8 mouse cellular contexts compared by ENCODE assay signal in genomic region chr8:70541081-70541480, GRCm38 (mm10). TPM values are rescaled to one million over a fixed set of nuclear protein-coding genes. Genes with fewer than 3 reads are reported as not detected.
DNase-seq lines count a peak whose midpoint lies in the region; ATAC-seq and TF ChIP-seq lines count a peak whose summit lies in the region.

No protein-coding gene starts in this region.

- no peak for TF ChIP-seq CTCF in cortical plate, adult 2 months (IDR thresholded peaks at IDR 0.05; ENCODE audit: extremely low read depth, insufficient read depth, low read length)

- DNase-seq in kidney, postnatal 25 days = no peak
- no peak for DNase-seq in adrenal gland, postnatal 25 days
- DNase-seq in urinary bladder, postnatal 10 days (ENCODE audit: low spot score) = no peak
- DNase-seq in frontal cortex, adult 2 months (ENCODE audit: extremely low spot score in 1 of 2, low spot score in 1 of 2) = no peak

- H3K27me3 ChIP-seq in kidney, embryonic 14.5 days (ENCODE audit: control insufficient read depth, insufficient read depth, low read length) = no peaks in the 10 kb centered on the region
- H3K27me3 ChIP-seq in hindbrain, embryonic 15.5 days = no peaks in the 10 kb centered on the region
- H3K27me3 ChIP-seq in midbrain, embryonic 13.5 days = no peaks in the 10 kb centered on the region

- WGBS in kidney, embryonic 14.5 days = 79% methylated on average over 5 of the region's 5 CpGs
- 92% methylated on average over 5 of the region's 5 CpGs for WGBS in hindbrain, embryonic 15.5 days
- 86% methylated on average over 5 of the region's 5 CpGs for WGBS in midbrain, embryonic 13.5 days

- peak overlapping the region; percentile 81; the same call in 1 of the 2 replicates for H3K9ac ChIP-seq in kidney, embryonic 14.5 days (ENCODE audit: low read depth, low read length)
- H3K9ac ChIP-seq in hindbrain, embryonic 15.5 days = peak overlapping the region; percentile 79; the same call in 1 of the 2 replicates
- H3K9ac ChIP-seq in midbrain, embryonic 13.5 days (replicated peaks) = peak overlapping the region; percentile 88

- H3K27ac ChIP-seq in kidney, embryonic 14.5 days (ENCODE audit: low read depth, low read length) = no peak overlapping the region
- no peak overlapping the region for H3K27ac ChIP-seq in cortical plate, adult 2 months (ENCODE audit: insufficient read depth, low read length)
- H3K27ac ChIP-seq in hindbrain, embryonic 15.5 days (replicated peaks) = no peak overlapping the region
- H3K27ac ChIP-seq in midbrain, embryonic 13.5 days = no peak overlapping the region

- peaks cover 10% of the 10 kb centered on the region; the same call in 1 of the 2 replicates for H3K4me1 ChIP-seq in kidney, embryonic 14.5 days (ENCODE audit: control insufficient read depth, insufficient read depth, low read length)
- peaks cover 8% of the 10 kb centered on the region; the same call in 1 of the 2 replicates for H3K4me1 ChIP-seq in cortical plate, adult 2 months (ENCODE audit: control insufficient read depth, insufficient read depth, low read length)
- H3K4me1 ChIP-seq in hindbrain, embryonic 15.5 days (replicated peaks) = peaks cover 46% of the 10 kb centered on the region
- peaks cover 41% of the 10 kb centered on the region for H3K4me1 ChIP-seq in midbrain, embryonic 13.5 days (replicated peaks)

- no peak for ATAC-seq in kidney, embryonic 14.5 days (ENCODE audit: low FRiP score, low TSS enrichment)
- no peak for ATAC-seq in hindbrain, embryonic 15.5 days (ENCODE audit: low FRiP score, low read depth)
- ATAC-seq in midbrain, embryonic 13.5 days = no peak

- no peaks in the 10 kb centered on the region for H3K9me3 ChIP-seq in kidney, embryonic 14.5 days (ENCODE audit: control insufficient read depth, low read length)
- no peaks in the 10 kb centered on the region for H3K9me3 ChIP-seq in hindbrain, embryonic 15.5 days
- H3K9me3 ChIP-seq in midbrain, embryonic 13.5 days = no peaks in the 10 kb centered on the region

- peak overlapping the region; percentile 81; the same call in 1 of the 2 replicates for H3K4me3 ChIP-seq in kidney, embryonic 14.5 days (ENCODE audit: low read length)
- peak overlapping the region; percentile 43; the same call in 1 of the 2 replicates for H3K4me3 ChIP-seq in cortical plate, adult 2 months (ENCODE audit: insufficient read depth, low read length)
- peak overlapping the region; percentile 78 for H3K4me3 ChIP-seq in hindbrain, embryonic 15.5 days
- H3K4me3 ChIP-seq in midbrain, embryonic 13.5 days (replicated peaks) = peak overlapping the region; percentile 84

- H3K4me2 ChIP-seq in kidney, embryonic 14.5 days (replicated peaks; ENCODE audit: low read depth, low read length) = peak overlapping the region; percentile 78
- peak overlapping the region; percentile 91 for H3K4me2 ChIP-seq in hindbrain, embryonic 15.5 days
- H3K4me2 ChIP-seq in midbrain, embryonic 13.5 days (replicated peaks) = peak overlapping the region; percentile 80

- no peak for TF ChIP-seq POLR2A in cortical plate, adult 2 months (IDR thresholded peaks at IDR 0.05; ENCODE audit: extremely low read depth, insufficient read depth, low read length)

- H3K36me3 ChIP-seq in kidney, embryonic 14.5 days (ENCODE audit: control insufficient read depth, insufficient read depth, low read length) = peaks cover 10% of the 10 kb centered on the region; the same call in 1 of the 2 replicates
- 0 out of 2 replicates have a peak, but pooled peaks cover 5% of the 10 kb centered on the region for H3K36me3 ChIP-seq in hindbrain, embryonic 15.5 days
- peaks cover 11% of the 10 kb centered on the region for H3K36me3 ChIP-seq in midbrain, embryonic 13.5 days

RNA-seq across cellular contexts. Expression of gene Ell, which starts 1.8 kb away (rescaled TPM):
- polyA plus RNA-seq in kidney, embryonic 14.5 days (2014; fragmentation: Nextera tagmentation; extraction: Ambion mirVana) = 12.9 and 22.4 TPM in 2 replicates
- polyA plus RNA-seq in cortical plate, adult 2 months (2012; rRNA removed) = 23.8 and 23.9 TPM in 2 replicates
- polyA plus RNA-seq in hindbrain, embryonic 15.5 days (2015; fragmentation: Nextera tagmentation; extraction: Ambion mirVana) = 15.1 and 20.9 TPM in 2 replicates
- 17.8 and 18.0 TPM in 2 replicates for polyA plus RNA-seq in midbrain, embryonic 13.5 days (2015; fragmentation: Nextera tagmentation; extraction: Ambion mirVana)
- 24.3 and 29.8 TPM in 2 replicates for total RNA-seq in adrenal gland, postnatal 25 days (2021)
- 25.1 and 25.6 TPM in 2 replicates for polyA plus RNA-seq in frontal cortex, adult 2 months (2012; rRNA removed)

RNA-seq across cellular contexts. Expression of gene Kxd1, which starts 13.3 kb away (rescaled TPM):
- polyA plus RNA-seq in kidney, embryonic 14.5 days (2014; fragmentation: Nextera tagmentation; extraction: Ambion mirVana) = 70.0 and 70.9 TPM in 2 replicates
- polyA plus RNA-seq in cortical plate, adult 2 months (2012; rRNA removed) = 61.0 and 64.4 TPM in 2 replicates
- polyA plus RNA-seq in hindbrain, embryonic 15.5 days (2015; fragmentation: Nextera tagmentation; extraction: Ambion mirVana) = 48.5 and 49.0 TPM in 2 replicates
- 44.5 and 48.1 TPM in 2 replicates for polyA plus RNA-seq in midbrain, embryonic 13.5 days (2015; fragmentation: Nextera tagmentation; extraction: Ambion mirVana)
- total RNA-seq in adrenal gland, postnatal 25 days (2021) = 68.9 and 85.4 TPM in 2 replicates
- 60.6 and 61.4 TPM in 2 replicates for polyA plus RNA-seq in frontal cortex, adult 2 months (2012; rRNA removed)

RNA-seq across cellular contexts. Expression of gene Fkbp8, which starts 13.6 kb away (rescaled TPM):
- 252 and 291 TPM in 2 replicates for polyA plus RNA-seq in kidney, embryonic 14.5 days (2014; fragmentation: Nextera tagmentation; extraction: Ambion mirVana)
- 592 and 612 TPM in 2 replicates for polyA plus RNA-seq in cortical plate, adult 2 months (2012; rRNA removed)
- 393 and 420 TPM in 2 replicates for polyA plus RNA-seq in hindbrain, embryonic 15.5 days (2015; fragmentation: Nextera tagmentation; extraction: Ambion mirVana)
- 370 and 392 TPM in 2 replicates for polyA plus RNA-seq in midbrain, embryonic 13.5 days (2015; fragmentation: Nextera tagmentation; extraction: Ambion mirVana)
- 361 and 404 TPM in 2 replicates for total RNA-seq in adrenal gland, postnatal 25 days (2021)
- 560 and 609 TPM in 2 replicates for polyA plus RNA-seq in frontal cortex, adult 2 months (2012; rRNA removed)

RNA-seq across cellular contexts. Expression of gene Uba52, which starts 30.5 kb away (rescaled TPM):
- 1,078 and 1,559 TPM in 2 replicates for polyA plus RNA-seq in kidney, embryonic 14.5 days (2014; fragmentation: Nextera tagmentation; extraction: Ambion mirVana)
- 851 and 918 TPM in 2 replicates for polyA plus RNA-seq in cortical plate, adult 2 months (2012; rRNA removed)
- 652 and 684 TPM in 2 replicates for polyA plus RNA-seq in hindbrain, embryonic 15.5 days (2015; fragmentation: Nextera tagmentation; extraction: Ambion mirVana)
- 680 and 755 TPM in 2 replicates for polyA plus RNA-seq in midbrain, embryonic 13.5 days (2015; fragmentation: Nextera tagmentation; extraction: Ambion mirVana)
- total RNA-seq in adrenal gland, postnatal 25 days (2021) = 1,380 and 1,587 TPM in 2 replicates
- 901 and 1,108 TPM in 2 replicates for polyA plus RNA-seq in frontal cortex, adult 2 months (2012; rRNA removed)

RNA-seq across cellular contexts. Expression of gene Rex1bd, which starts 34.5 kb away (rescaled TPM):
- polyA plus RNA-seq in kidney, embryonic 14.5 days (2014; fragmentation: Nextera tagmentation; extraction: Ambion mirVana) = 129 and 151 TPM in 2 replicates
- 201 and 206 TPM in 2 replicates for polyA plus RNA-seq in cortical plate, adult 2 months (2012; rRNA removed)
- 161 and 177 TPM in 2 replicates for polyA plus RNA-seq in hindbrain, embryonic 15.5 days (2015; fragmentation: Nextera tagmentation; extraction: Ambion mirVana)
- polyA plus RNA-seq in midbrain, embryonic 13.5 days (2015; fragmentation: Nextera tagmentation; extraction: Ambion mirVana) = 152 and 155 TPM in 2 replicates
- 141 and 158 TPM in 2 replicates for total RNA-seq in adrenal gland, postnatal 25 days (2021)
- 197 and 210 TPM in 2 replicates for polyA plus RNA-seq in frontal cortex, adult 2 months (2012; rRNA removed)
